Mouse (Mus musculus): Measurements from ENCODE around the gene Fnip2.

- TF ChIP-seq CTCF (IDR thresholded peaks at IDR 0.05; ENCODE audit: low read depth, low read length), result no peak
- no peak for TF ChIP-seq EP300 (IDR thresholded peaks at IDR 0.05; ENCODE audit: insufficient read depth, low read depth, low read length)
Observed at GRCm38 (mm10) chr3:79518761-79519527, 48.7 kb downstream of the Fnip2 start.
